Mouse (Mus musculus) cerebellum, adult (tissue): ENCODE data around the gene Svop.

Experiments used
- ATAC-seq: cut with Nextera tagmentation; 2 replicates; pipeline ENCODE4 v1.9.2; 2017; ENCODE audit warnings: mild to moderate bottlenecking, moderate library complexity, mixed read lengths; ENCODE audit not compliant: insufficient number of reproducible peaks, low FRiP score, low TSS enrichment

The Svop gene

DNA sequence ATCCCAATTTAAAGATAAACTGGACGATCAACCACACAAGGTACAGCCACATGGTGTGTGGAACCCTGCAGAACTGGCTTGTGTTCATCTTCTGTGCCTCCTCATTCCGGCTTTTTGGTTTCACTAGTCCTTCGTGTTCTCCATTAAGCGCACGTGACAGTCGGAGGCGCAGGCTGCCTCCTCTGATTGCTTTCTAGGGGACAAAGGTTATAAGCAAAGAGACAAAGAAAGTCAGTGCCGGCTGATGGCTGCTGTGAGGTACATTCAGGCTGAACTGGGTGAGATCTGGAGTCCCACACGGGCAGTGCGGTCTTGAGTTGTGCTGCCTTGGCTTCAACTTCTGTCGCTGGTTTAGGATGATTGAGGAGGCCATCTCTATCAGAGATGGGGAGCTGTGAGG is 86.8 kb downstream of the Svop start:
- ATAC-seq: no peak

DNA sequence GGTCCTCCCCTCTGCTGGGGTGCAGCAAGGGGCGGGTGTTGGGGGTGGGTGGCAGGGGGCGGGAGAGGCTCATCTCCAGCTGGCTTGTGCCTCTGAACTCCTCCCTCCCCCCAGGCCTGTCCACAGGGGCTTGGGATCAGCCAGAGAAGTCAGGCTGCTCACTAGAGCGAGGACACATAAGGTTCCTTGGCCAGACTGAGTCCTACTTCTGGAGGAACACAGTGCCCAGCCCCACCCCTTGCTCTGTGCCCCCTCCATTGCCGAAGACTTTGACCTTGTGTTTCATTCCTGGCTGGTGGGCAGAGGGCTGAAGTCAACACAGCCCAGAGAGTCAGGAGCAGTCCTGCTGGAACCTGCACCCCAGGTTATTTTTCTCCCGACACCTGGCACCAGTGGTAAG is 87.8 kb downstream of the Svop start, which contains the start of gene Dao:
TSS of gene Dao (plus strand) at position 162 of the 400 bp plus-strand sequence.
- no peak for ATAC-seq

DNA sequence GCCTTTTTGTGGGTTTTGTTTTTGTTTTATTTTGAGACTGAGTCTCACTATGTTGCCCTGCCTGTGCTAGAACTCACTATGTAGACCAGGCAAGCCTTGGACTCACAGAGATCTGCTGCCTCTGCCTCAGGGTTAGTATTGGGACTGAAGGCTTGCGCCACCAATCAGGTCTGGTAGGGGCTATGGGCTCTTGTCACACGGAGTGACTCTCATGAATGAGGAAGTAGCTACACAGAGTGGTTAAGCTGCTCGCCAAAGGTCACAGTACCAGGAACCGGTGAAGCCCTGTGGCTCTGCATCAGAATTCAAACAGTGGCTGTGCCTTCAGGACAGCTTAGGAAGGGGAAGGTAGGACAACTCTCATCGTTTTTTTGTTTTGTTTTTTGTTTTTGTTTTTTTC is 92.0 kb downstream of the Svop start:
- no peak for ATAC-seq

DNA sequence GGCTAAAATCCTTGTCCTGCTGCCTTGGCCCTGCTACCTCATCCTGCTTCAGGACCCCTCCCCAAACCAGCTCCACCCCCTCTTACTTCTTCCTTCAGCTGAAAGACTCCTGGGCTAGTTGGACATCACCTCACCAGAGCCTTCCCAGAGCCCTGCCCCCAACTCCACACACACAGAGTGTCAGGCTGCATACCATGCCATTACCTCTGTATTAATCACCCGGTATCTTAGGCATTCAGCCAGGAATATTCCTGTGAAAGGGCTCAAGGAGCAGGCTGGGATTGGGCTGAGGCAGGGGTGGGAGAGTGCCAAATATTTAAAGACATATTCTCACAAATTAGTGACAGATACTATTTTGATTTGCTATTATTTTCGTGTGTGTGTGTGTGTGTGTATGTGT is 94.9 kb downstream of the Svop start:
- no peak for ATAC-seq

DNA sequence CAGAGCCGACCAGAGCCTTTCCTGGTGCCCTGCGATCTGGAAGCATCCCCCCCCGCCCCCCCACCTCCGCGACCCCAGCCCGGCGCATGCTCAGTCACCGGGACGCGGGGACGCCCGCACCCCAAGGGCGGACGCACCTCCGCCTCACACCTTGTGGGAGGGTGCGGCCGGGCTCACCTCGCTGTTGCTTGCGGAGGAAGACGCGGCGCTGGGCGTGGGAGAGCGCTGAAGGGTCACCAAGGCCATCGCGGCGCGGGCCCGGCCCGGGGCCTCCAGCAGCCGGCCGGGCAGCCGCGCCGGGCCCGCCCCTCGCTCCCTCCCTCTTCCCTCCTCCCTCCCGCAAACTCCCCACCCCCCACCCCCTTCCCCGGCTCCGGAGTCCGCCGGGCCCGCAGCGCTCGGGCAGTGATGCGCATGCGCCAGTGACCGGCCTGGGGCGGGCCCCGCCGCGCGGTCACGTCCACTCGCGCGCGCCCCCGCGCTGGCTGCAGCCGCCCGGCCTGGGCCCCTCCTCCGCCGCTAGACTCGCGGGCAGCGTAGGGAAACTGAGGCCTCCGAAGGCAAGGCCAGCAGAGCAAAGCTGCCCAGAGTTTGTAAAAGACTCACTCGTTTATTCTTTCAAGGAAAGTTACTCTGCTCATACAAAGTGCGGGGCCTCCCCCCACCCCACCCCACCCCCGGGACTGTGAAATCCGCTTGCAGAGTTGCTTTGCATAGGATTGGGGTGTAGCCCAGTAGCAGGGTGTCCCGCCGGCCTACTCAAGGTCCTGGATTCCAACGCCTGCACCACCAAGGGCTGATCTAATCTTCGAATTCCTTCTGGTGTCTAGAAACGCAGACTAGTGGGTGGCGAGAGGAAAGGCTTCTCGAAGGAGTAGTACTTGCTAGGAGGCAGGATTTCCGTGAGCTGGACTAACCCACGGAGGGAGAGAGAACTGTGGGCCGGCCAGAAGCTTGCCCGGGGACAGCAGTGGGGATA is 97.6 kb downstream of the Svop start, which contains the start of gene Ssh1:
TSS of gene Ssh1 (minus strand) at position 408 of the 979 bp plus-strand sequence.
- peak; percentile 61; the same call in 1 of the 2 replicates for ATAC-seq

DNA sequence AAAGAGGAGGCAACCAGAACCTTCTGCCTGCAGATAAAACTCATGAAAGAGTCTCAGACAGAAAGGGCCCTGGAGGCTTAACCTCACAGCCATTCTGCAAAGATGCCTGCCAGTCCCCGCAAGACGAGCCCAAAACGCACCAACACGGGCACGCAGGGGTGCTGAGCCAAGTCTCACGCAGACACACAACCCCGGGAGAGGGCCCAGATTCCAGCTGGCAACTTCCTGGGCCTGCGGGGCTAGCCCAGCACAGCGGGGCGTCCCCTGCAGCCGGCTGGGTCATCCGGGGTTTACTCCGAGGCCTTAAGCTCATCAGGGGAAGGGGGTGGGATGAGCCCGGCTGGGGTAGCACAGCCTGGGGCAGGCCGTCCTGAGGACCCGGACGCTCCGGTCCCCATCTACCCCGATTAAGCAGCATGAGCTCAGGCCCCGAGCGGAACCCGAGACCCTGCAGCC is 98.3 kb downstream of the Svop start:
- ATAC-seq: peak; percentile 27; the same call in 1 of the 2 replicates

DNA sequence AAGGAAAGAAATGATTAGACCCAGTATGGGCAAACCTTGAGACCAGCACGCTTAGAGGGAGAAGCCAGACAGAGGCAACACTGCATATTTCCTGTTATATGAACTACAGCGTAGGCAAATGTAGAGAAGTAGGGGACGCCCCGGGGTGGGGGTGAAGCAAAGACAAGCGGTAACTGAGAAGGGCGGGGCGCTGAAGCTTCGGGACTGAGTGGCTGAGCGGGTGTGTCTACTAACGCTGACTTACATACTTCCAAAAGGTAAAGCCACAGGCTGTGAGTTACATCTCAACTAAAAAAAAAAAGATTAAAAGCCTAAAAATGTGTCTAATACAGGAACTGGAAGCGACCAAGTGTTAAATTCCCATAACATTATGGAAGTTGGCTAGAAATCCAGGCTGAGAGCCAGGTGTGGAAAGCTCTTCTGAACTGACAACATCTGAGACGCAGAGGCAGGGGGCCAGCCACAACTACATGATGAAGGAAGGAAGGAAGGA is 99.0 kb downstream of the Svop start:
- ATAC-seq: no peak

DNA sequence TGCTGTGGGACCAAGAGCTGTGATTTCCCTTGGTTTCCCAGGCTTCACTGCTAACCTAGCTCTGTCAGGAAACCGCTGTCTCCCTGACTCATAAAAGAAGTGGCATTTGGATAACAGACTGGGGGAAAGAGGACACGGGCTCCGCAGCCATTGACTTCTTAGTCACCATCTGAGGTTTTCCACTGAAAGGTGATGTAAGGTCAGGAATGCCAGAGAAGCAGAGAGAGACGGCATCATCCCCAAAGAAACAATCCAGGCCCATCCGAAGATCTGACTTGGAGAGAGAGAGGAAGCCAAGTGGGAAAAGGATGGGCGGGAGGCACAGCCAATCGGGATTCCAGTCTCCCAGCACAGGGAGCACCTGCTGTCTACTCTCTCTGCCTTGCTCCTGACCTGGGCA is 100.2 kb downstream of the Svop start:
- no peak for ATAC-seq

DNA sequence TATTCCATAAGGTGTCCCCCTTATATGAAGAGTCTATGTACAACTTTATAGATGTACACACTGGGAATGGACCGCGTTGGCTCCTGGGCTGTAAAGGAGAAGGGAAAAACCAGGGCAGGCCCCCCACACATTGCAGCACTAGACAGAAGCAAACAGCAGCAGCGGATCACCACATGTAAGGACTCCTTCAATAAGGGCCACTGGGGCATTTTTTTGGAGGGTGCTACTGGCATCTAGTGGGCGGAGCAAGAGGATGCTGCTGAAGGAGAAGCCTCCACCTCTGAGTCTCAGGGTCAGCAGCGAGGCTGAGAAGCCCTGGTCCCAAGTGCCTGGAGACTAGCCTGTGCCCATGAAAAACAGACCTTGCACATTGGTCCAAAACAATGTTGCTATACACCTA is 100.8 kb downstream of the Svop start:
- ATAC-seq: no peak

DNA sequence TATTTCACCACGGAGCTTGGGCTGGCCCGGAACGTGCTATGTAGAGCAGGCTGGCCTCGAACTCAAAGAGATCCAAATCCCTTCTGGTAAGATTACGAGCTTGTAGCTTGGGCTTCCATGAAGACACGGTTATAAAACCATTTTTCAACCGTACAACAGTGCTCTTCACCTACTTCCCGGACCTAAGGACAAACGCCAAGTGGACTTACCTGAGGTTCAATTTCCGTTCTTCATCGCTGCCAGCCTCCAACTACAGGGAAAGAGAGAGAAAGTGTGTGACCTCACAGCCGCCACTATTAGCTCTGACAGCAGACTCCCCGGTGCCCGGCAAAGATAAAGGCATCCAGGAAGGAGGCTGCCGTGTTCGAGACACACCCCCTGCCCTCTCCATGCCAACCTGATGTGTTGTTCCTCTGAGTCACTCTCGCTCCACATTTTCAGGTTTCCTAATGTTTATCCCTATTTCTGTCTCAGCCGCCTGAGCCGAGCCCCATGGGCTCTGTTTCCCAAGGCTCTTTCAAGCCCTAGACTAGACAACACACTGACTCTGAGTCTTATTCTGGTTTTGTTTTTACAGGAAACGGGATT is 101.8 kb downstream of the Svop start:
- no peak for ATAC-seq

DNA sequence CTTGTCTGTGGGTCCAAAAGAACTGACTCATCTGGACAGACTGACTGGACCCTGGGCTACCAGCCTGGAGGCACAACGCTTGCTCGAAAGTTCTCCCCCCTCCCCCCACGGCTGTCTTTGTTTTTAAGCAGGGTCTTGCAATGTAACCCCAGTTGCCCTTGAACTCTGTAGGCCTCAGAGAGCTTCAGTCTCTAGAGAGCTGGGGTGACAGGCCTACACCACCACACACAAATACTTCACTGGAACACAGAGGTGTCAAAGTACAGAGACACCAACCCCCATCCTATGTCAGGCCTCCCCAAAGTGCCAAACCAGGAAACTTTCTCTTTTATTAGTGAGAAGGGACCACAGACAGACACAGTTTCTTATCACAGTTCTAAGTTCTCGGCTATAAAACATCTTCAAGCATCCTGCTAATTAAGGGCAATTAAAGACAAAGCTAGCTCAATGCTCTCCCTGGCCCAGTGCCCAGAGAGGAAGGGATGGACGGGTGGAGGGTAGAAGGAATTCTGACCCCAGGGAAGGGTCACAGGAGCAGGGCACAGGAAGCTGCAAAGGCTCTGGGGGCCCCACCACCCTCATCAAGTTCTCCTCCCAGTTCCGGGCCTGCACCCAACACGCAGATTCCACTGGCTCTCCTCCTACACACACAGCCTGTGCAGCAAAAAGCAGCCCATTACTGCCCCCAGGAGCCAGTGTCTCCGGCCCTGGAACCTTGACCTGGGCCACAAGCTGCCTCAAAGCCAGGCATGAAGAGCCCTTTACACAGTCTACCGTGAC is 105.0 kb downstream of the Svop start:
- ATAC-seq: no peak

DNA sequence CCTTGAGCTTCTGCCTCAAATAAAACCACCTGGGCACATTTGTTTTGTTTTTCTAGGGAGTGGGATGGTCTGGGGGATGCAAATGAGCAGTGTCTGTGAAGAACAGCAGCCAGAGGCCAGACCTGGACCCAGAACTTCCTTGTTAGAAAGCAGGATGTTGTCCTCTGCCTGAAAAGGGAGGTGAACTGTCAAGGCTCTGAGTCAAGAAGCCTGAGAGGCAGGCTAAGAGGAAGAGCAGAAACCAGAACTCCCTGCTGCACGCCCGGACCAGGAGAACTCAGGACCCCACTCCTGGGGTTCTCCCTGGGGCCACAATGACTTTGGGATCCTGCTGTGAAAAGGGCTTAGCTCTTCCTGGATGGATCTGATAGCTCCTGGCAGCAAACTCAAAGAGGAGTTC is 105.6 kb downstream of the Svop start:
- no peak for ATAC-seq

DNA sequence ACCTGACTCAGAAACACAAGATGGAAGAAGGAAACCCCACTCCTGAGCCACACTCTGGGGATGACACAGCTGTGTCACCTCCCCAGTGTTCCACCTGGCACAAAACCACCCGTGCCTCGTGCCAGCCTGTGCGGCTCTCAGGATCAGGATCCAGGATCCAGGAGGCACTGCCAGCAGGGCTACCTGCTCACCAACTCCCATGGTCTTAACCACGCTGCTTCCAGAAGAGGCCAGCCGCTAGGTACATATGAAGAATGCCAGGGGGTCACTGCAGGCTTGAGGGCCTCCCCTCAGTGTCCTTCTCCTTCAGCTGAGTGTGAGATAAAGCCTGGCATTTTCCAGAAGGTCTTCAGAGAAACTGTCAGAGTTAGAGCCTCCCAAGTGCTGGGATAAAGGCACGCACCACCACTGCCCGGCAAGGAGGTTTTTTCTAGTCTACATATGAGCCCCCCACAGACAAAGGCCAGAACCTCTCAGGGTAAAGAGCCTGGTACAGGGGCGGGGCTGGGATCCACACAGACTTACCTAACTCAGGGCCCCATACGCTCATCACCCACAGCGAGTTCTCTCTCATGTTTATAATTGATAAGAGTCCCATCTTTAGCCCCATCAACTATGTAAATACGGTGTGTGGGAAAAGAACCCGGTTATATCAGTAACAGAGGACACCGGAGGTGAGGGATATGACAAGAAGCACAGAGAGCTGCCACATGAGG is 107.2 kb downstream of the Svop start:
- no peak for ATAC-seq

DNA sequence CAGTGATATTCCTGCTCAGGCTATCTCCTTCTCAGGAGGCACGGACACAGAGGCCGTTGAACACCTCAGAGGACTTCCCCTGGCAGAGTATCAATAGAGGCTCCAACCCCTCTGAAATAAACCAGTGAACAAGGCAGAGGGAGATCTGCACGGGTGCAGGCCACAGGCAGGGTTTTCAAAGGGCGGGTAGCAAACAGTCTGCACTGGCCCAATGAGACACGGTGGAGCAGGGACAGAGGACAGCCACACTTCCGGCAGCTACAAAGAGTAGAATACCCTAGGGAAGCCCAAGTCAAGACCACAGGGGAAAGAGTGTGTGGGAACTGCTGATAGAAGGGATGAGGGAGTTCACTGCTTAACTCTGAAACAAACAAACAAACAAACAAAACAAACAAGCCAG is 107.8 kb downstream of the Svop start:
- no peak for ATAC-seq

DNA sequence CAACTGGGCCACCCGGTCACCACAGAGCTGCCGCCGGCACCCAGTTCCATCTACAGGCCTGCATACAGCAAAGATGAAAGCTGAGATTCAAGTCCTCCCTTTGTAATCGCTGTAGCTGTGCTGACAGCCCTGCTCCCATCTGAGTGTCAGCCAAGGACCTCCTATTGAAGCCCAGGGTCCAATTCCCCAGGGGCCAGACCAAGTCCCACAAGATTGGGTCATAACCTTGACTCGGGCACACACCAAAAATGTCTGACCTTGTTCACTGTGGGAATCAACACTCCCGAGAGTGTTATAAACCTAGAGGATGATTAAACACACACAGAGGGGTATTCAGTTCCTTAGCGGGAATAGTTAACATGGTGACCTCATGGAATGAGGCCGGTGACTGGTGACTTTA is 109.5 kb downstream of the Svop start:
- ATAC-seq: no peak

DNA sequence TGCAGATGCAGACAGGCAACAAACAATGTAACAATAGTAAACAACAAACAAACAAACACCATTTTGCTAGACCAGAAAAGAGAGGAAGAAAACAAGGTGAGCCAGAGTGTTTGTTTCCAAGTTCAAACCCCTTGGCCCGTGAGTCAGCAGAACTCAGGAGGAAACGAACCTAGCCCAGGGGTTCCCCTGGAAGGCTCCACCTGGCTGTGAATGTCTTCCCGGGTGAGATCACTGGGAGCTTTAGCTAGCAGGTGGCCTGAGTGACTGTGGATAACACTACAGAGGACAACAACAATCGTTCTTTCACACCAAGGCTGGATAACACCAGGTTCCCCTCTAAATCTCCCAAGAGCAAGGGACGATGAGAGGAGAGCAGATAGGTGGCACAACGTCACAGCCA is 110.2 kb downstream of the Svop start:
- no peak for ATAC-seq

DNA sequence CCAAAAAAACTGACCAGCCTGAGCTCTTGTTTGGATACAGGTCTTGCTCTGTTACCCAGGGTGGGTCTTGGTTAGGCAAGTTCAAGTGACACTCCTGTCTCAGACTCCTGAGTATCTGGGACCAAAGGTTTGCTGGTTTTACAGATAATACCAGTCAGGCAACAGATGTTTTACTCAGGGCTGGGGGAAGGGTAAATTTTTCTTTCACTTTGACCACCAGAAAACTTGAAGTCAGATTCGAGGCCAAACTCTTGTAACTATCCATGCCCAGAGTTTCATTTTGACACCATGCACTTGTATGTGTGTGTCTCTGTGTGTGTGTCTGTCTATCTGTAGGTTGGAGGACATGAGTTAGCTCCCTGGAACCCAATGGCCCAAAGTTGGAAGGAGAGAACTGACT is 110.9 kb downstream of the Svop start:
- ATAC-seq: no peak

DNA sequence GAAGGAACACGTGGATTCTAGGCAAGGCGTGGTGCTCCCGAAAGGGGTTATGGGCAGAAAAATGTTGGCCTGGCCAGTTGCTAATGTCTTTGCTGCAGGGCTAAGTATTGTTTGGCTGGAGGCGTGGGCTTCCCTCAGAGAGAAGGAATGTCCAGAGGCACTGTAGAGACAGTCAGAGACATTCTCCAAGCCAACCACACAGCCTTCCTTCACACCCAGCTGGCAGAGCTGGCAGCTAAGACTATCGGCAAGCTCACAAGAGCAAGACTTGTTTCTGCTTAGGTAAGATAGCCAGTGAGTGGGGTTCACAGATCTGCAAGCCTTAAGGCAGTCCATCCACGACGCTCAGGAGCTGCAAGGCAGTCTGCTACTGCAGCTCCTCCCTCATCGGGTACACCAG is 114.1 kb downstream of the Svop start:
- no peak for ATAC-seq
